Mouse (Mus musculus) R1 (cell line): ENCODE results near the gene Wasl.

Experiments used
- DNase-seq: peaks from one replicate; pipeline ENCODE4 v3.0.0-alpha.2; 2018; ENCODE audit warnings: low read depth, low spot score

Gene Wasl

GRCm38 (mm10) chr6:24605631-24606030 is 59.2 kb downstream of the Wasl start:
- DNase-seq = no peak

GRCm38 (mm10) chr6:24604289-24604688 is 60.5 kb downstream of the Wasl start:
- no peak for DNase-seq

GRCm38 (mm10) chr6:24602993-24603392 is 61.8 kb downstream of the Wasl start:
- no peak for DNase-seq

- no peak for DNase-seq
Measured at GRCm38 (mm10) chr6:24602351-24602750, 62.5 kb downstream of the Wasl start.

DNA sequence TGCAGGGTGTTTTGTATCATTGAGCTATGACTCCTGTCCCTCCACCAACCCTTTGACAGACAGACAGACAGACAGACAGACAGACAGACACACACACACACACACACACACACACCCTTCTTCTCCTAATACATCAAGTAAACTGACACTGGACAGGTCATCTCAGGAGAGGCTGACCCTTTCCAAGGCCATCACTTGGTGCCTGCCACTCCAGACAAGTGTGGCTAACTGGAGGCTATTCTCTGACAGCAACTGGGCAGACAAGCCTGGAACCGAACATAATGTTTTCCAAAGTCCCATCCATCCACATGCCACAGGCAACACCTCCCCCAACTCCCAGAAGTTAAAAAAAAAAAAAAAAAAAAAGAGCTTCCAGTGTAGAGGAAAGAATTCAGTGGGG is 63.1 kb downstream of the Wasl start:
- no peak for DNase-seq

DNA sequence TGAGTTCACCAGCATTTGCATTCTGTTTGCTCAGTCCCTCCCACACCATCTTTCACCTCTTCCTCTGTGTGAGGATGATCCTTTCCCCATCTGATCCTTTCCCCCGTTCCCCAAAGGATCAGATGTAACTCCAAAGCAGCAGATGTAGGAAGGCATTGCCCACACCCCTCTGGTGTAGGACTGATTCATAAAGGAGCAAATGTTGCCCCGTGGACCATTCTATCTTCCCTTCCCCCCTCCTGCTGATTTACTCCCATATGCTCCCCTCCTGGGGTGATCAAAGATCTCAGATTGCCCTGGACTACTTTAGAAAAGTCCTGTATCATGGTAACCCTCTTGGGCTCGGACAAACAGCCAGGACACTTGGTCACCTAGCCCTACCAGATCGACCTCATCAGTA is 64.1 kb downstream of the Wasl start:
- no peak for DNase-seq

DNA sequence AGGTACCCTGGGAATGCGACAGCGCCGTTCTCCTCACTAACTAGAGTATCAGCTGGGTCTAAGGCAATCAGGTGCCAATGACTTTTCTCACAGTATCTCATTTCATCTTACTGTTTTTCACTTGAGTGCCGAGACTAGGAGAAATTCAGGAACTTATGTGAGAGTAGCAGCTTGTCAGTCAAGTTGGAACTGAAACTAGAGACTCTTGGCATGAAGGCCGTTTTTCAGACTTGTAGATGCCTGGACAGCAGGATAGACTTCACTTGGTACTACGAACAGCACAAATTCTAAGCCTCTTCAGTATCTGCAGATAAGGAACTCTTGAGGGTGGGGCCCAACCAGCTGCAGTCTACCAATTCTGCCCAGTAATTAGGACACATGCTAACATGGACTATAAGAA is 64.7 kb downstream of the Wasl start:
- no peak for DNase-seq

DNA sequence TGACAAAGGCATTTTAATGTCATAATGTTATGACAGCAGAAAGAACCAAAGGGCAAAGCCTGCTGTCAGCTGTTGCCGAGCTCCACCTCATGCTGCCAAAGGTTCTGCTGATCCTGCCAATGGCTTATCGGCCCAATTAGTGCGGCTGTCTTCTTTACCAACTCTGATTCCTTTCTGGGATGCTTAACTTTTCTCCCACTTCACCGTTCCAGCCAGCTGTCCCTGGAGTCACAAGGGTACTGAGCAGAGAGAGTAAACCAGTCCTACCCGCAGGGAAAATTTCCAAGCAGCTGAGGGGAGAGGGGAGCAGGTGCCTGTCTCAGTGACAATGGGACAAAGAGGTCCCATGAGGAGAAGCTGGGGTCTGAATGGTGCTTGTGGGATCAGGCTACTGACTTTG is 65.2 kb downstream of the Wasl start:
- no peak for DNase-seq

DNA sequence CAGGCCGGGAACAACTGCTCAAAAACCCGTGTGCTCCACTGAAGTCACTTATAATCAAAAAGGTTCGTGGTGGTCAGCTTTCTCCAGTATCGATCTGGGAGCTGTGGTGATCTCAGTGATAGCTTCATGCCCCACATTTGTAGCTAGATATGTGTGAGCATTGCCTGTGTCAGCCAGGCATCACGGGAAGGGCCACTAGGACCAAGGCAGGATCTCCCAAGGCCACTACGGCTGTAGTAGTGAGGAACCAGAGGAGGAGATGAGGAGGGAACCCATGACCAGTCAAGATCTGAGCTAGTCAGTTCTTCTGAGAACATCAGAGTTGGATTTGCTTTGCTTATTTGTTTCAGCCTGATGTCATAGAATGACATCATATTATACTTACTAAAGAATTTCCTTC is 65.6 kb downstream of the Wasl start:
- DNase-seq = no peak

DNA sequence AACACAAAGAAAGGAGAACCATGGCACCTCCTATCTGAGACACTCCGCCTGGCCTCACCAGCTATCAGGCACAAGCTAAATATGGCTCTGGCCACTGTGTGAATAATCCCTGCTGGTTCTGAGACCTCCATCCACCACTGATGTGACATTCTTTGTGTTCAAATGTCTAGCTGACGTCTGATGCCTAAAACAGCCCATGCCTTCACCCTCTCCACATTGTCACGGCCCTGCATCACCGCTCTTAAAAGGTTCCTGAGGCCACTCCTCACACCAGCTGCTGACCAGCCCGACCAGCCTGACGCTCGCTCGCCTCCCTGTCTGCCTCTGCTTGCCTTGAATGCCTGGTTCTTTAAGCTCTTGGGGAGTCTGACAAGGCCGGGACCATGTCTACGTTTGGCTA is 67.3 kb downstream of the Wasl start, which contains the start of gene Lmod2:
Gene Lmod2 (plus strand): TSS at position 263 of the 400 bp plus-strand sequence.
- DNase-seq = no peak

DNA sequence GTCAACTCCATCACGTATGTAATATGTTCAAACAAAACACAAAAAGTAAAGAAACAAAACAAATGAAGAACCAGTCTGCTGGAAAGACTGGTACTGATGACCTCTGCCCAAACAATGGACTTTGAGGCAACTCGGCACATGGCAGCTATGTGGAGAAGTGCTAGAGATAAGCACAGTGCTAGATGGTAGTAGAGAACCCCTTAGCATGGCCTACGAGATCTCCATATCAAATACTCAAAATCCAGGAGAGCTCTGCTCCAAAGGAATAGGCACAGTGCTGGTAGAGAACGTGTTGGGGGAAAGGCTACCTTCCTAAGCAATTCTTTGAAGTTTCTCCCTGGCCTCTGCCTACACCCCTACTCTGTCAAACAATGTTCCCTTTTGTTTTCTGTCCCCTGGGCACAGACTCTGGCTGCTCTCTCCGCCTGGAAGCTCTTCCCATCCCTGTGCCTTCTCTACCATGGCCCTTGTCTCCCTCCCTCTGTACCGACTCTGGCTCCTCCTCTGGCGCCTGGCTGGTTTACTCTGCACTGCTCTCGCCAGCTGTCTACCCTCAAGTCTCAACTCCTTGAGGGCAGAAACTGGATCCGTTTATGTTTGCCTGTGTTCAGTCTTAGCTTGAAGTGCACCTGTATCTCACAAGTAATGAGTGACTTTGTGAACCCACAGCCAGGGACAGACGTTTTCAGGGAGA is 73.1 kb downstream of the Wasl start:
- no peak for DNase-seq

DNA sequence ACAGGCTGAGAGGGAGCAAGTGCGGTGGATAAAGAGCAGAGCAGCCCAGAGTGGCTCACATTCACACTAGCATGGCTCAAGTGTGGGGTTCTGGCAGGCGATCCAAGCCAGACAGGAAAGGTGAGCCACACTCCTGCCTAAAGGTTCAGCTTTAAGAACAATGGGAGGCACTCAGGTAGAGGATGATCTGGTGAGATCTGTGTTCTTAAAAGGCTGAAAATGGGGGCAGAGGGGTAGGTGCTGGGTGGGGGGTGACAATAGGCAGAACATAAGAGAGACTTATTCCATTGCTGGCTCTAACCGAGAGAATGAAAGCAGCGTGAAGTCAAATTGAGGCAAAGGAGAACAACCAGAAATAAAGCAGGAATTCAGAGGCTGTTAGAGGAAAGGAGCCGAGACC is 74.5 kb downstream of the Wasl start:
- DNase-seq = no peak

GRCm38 (mm10) chr6:24586885-24587284 is 77.9 kb downstream of the Wasl start:
- DNase-seq = no peak

- DNase-seq = no peak
Measured at GRCm38 (mm10) chr6:24585431-24586310, 79.1 kb downstream of the Wasl start.

- DNase-seq = no peak
Measured at GRCm38 (mm10) chr6:24583456-24583855, 81.4 kb downstream of the Wasl start.

GRCm38 (mm10) chr6:24573319-24573718 is 91.5 kb downstream of the Wasl start:
- DNase-seq = no peak

DNA sequence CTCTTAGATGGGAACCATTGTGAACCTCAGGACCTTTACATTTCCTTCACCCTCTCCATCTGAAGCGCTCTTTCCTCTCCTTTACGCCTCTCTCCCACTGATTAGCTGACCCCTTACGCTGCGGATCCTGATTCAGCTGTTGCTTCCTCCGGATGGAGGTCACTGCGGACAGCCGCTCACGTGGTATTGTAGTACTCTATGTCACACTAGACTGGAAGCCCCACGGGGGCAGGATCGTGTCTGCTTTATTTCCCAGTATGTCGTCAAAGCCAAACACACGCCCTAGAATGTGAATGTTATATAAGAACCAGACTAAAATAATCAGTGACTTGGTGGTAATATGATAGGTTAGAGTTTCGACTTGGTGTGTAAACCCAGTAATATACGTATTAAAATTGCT is 92.4 kb downstream of the Wasl start:
- DNase-seq = no peak

DNA sequence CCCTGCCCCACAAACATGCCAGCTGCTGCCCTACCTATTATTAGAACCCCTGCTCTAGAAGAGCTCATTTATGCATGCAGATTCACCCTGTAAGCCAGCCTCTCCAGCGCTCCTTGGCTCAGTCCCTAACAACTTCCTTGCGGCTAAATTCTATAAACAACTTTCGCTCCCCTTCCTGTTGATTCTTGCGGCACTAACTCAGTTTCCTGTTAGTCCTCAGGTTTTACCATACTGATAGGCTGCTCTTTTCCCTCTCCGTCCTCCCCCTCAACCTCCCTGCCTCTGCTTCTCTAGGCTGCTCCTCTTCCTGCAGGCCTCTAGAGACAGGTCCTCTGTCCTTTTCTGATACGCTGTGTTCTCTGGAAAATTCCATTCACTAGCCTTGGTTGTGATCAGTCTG is 93.7 kb downstream of the Wasl start:
- DNase-seq = no peak

GRCm38 (mm10) chr6:24570278-24570677 is 94.5 kb downstream of the Wasl start:
- DNase-seq = no peak

- DNase-seq = no peak
Measured at GRCm38 (mm10) chr6:24569711-24570110, 95.1 kb downstream of the Wasl start.

DNA sequence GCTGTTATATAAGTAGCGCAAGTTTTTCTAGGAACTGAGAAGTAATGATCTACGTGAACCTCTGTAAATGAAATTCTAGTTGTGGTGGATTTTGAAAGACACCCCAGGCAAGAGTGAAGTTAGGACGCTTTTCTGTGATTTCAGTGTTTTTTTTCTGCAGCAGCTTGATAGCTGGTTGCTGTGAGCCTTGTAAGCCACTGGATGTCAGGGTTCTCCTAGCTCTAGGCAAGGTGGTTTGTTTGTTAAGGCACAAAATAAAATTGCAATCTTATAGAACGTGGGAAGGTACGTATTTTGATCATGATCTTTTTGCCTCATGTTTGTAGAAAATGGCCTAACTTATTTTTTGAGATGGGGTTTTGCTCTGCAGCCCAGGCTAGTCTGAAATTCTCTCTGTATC is 95.8 kb downstream of the Wasl start:
- no peak for DNase-seq

DNA sequence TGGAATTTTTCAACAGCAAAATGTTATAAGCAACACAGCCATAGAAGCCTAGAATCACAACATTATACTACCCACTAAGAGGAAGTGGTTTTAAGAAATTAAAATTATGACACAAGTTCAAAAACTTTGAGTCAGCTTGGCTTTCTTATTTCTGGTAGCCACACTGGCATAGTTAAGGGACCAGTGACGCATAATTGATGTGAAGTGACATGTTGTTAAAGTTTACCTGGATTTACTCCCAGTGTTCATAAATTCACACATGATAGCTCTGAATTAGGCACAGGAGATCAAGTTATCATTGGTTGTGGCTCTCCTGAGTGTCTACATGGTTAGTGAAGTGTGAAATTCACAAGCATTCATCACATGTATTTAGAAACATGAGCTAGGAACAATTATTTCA is 99.9 kb downstream of the Wasl start:
- no peak for DNase-seq

DNA sequence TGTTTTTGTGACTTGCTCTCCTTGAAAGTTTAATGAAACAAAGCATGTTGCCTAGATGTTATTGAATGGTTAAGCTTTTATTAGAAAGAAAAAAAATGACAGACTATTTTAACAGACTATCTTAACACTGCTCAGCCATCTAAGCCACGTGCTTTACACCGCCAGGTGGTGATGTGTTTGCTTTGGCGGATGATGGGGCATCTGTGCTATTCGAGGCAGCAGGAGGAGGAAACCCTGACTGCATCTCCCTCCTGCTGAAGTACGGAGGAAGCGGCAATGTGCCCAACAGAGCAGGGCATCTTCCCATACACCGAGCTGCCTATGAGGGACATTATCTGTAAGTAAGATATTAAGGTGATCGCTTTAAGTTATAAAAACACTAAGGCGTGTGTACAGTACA is 100.7 kb downstream of the Wasl start:
- DNase-seq = no peak
